Mouse (Mus musculus) layer of hippocampus, postnatal 10 days (tissue): ENCODE data around the gene Gpatch4. TPM values are rescaled to one million over a fixed set of nuclear protein-coding genes. Genes with fewer than 3 reads are reported as not detected.

ENCODE experiments used
- DNase-seq, 2 experiments: peaks; one replicate each; pipeline ENCODE4 v3.0.0; 2021; ENCODE audit warnings: low spot score in 2 of 2
- total RNA-seq, 2 experiments: library from RNA; stranded (reverse); gene quantifications; 2 replicates each; pipeline ENCODE4 v1.2.3; 2021

Gene Gpatch4
- total RNA-seq, 2 experiments from 2014 or later: 20.9 to 27.1 TPM

- DNase-seq: peak; percentile 21 to 27
These were observed 12.1 kb upstream of the Gpatch4 start for GRCm38 (mm10) chr3:88030608-88031395.

DNA sequence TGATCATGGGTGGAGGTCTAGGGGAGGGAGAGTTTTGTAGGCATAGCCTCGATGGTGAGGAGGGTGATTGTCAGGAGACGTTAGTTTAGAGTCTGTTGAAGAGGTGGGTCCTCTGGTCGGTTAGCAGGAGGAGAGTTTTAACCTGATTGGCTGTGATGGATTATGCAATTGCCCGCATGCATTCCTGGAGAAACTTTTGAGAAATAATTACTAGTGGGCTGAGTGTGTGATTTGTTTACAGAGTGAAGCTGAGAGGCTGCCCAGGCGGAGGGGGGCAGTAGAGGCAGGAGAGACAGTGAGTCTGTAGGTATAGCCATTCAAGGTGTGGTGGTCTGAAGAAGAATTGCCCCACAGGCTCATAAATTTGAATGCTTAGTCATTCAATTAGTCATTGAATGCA lies 9.4 kb upstream of the Gpatch4 start:
- DNase-seq: no peak

GRCm38 (mm10) chr3:88035561-88036293 lies 7.2 kb upstream of the Gpatch4 start:
- no peak for DNase-seq

DNA sequence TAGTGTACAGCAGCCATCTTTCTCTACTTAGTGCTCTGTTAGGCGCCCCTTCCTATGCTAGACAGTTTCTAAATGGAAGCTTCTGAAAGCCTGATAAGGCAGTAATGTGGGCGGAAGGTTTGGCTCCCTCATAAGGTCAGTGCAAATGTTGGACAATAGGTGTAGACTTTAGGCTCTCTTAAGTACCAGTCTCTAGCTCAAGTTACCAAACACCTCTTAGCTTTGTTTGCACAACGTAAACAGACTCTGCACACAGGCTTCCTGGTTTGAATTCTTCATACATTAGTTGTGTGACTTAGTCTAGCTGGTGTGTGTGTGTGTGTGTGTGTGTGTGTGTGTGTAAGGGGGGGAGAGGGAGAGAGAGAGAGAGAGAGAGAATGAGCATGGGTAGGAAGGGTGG lies 6.6 kb downstream of the Gpatch4 start:
- no peak for DNase-seq

DNA sequence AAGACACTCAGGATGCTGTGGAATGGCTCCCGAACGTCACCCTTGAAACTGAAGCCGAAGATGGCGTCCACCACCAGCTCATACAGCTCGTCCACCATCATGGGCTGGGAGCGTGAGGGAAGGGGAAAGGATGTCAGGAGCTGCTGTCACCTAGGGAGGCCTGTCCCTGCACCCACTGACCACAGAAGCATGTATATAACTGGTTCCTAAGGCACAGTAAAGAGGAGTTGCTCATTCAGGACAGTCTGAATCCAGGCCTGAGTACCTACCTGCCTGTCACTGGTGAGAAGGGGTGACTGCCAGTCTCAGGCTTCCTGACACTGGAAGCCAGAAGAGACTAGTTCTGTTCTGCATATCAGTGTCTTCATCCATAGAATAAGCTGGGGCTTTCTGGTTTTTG lies 14.1 kb downstream of the Gpatch4 start:
- DNase-seq: no peak

DNA sequence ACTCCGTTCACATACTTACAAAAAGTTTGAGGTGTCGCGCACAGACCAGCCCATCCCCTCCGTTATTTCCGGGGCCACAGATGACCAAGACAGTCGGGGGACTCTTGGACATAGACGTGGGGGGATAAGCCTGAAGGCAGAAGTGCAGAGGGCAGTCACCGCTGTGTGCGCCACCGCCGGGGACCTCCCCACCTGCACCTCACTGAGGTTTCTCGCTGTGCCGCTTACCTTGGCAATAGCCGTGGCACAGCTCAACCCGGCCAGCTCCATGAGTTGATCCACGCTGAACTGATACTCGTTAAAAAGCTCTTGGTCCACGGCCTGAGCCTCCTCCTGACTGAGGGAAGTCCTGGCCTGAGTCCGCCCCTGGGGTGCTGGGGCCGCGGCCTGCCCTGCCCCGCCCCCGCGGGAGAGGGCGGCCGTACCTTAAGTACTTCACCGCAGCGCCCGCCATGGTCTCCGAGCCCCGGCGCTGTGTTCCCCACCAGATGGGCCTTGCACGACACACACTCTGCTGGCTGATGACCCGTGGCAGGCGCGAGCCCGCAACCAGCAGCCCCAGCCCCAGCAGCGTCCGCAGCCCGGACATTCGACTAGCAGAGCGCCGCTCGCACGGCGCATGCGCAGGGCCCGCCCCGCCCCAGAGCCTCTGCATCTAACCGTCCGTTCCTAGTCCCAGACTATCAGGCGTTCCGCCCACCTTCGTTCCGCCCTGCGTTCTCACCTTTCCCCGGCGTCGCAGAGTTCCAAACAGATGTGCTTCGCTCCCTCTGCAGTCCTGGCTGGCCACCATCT lies 15.2 kb downstream of the Gpatch4 start, which contains the start of gene Naxe:
TSS of gene Naxe (minus strand) at position 594 of the 795 bp plus-strand sequence.
- peak; percentile 77 to 87 for DNase-seq

GRCm38 (mm10) chr3:88068386-88068785 lies 25.5 kb downstream of the Gpatch4 start:
- no peak for DNase-seq

DNA sequence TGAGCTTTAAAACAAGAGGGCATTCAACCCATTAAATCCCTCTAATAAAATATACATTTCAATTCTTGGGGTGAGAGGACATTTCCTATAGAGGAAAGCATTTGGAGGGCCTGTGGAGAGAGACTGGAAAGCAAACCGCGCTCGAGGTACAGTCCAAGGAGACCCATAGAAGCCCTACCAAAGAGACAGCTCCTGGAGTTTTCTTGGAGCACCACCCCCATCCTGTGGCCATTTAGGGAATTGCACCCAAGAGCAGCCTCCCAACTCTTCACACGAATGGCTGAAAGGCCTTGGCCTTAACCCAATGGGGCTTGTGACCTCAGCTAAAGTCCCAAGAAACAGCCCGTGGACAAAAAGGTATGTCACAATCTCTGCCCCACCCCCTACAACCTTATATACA lies 28.9 kb downstream of the Gpatch4 start:
- DNase-seq: peak; percentile 95 to 96

GRCm38 (mm10) chr3:88073631-88074030 lies 30.7 kb downstream of the Gpatch4 start:
- DNase-seq: no peak

GRCm38 (mm10) chr3:88074351-88074750 lies 31.4 kb downstream of the Gpatch4 start:
- no peak for DNase-seq

GRCm38 (mm10) chr3:88074766-88075165 lies 31.9 kb downstream of the Gpatch4 start:
- DNase-seq: no peak

GRCm38 (mm10) chr3:88077441-88077840 lies 34.5 kb downstream of the Gpatch4 start:
- DNase-seq: no peak

- no peak for DNase-seq
These were observed 35.3 kb downstream of the Gpatch4 start, which contains the start of gene Ttc24 for GRCm38 (mm10) chr3:88078204-88078603. Ttc24 (minus strand) TSS chr3:88078304.

- DNase-seq: peak; percentile 86 to 89
These were observed 38.7 kb downstream of the Gpatch4 start, which contains the start of gene Iqgap3 for GRCm38 (mm10) chr3:88081345-88082223. Iqgap3 (plus strand) TSS chr3:88081971.

DNA sequence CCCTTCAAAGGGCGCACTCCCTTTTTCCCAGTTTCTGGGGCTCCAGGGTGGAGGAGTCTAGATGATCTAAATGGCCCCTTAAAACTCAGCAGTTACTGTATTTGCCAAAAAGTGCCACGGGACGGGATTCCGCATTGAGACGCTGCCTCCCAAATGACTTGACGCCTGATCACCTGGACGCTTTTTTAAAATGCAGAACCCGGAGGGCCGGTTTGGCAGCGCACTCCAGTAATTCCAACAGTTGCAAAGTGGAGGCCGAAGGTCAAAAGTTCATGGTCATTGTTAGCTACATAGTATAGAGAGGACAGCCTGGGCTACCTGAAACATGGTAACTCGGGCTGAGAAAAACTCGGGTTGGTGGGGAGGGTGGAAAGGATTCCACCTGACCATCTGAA lies 39.3 kb downstream of the Gpatch4 start:
- DNase-seq: no peak

GRCm38 (mm10) chr3:88082663-88083062 lies 39.8 kb downstream of the Gpatch4 start:
- DNase-seq: no peak

GRCm38 (mm10) chr3:88084001-88084400 lies 41.1 kb downstream of the Gpatch4 start:
- DNase-seq: no peak

- no peak for DNase-seq
These were observed 42.6 kb downstream of the Gpatch4 start for GRCm38 (mm10) chr3:88085459-88085858.

DNA sequence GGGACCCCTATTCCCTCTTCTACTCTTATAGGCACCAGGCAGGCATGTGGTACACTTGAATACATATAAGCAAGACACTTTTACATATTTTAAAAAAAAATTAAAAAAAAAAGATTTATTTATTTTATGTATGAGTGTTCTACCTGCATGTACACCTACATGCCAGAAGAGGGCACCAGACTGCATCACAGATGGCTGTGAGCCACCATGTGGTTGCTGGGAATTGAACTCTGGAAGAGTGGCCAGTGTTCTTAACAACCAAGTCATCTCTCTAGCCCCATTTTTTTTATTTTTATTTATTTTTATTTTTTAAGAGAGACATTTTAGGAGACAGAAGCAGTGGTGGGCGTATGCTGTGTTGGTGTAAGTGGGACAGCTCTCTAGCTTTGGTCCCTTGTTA lies 44.8 kb downstream of the Gpatch4 start:
- DNase-seq: no peak

DNA sequence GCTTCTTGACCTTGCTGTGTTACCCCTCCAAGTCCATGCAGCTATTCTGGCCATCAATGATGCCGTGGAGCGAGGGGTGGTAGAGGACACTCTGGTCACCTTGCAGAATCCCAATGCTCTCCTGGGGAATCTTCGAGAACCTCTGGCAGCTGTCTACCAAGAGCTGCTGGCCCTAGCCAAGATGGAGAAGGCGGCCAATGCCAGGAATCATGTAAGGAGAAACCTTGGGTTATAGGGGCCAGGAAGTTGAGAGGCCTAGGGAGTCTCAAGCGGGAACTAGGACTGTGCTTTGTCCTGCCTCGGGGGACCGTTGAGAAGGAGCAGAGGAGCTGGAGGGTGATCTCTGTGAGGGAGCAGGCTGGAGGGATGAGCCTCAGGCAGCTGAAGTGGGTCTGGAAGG lies 47.2 kb downstream of the Gpatch4 start:
- no peak for DNase-seq
